Mouse (Mus musculus) CH12.LX (cell line): ENCODE results near the gene Ddn.
A peak's percentile ranks its signal among the peaks of the same experiment; 100 is the strongest.

Experiments
- BHLHE40 ChIP-seq: IDR thresholded peaks from 2 replicates; pipeline ENCODE4 v1.6.1; 2011; ENCODE audit warnings: mild to moderate bottlenecking, low read depth, low read length, improper control_type of control experiment
- CTCF ChIP-seq, 2 experiments: IDR thresholded peaks in 1 of 2; conservative IDR thresholded peaks in 1 of 2; 2 replicates each; pipeline ENCODE4 v1.5.1; 2011 to 2012; ENCODE audit warnings: low read depth in 2 of 2, low read length in 2 of 2, improper control_type of control experiment in 1 of 2, inconsistent platforms in 1 of 2, mild to moderate bottlenecking in 1 of 2, moderate library complexity in 1 of 2
- HCFC1 ChIP-seq: IDR thresholded peaks from 2 replicates; pipeline ENCODE4 v1.6.1; 2012; ENCODE audit warnings: low read depth, mild to moderate bottlenecking, inconsistent platforms, low read length, improper control_type of control experiment
- MAZ ChIP-seq: IDR thresholded peaks from 2 replicates; pipeline ENCODE4 v1.6.1; 2012; ENCODE audit warnings: low read depth, mild to moderate bottlenecking, inconsistent platforms, low read length, improper control_type of control experiment, moderate library complexity
- NRF1 ChIP-seq: IDR thresholded peaks from 2 replicates; pipeline ENCODE4 v1.6.1; 2014; ENCODE audit warnings: low read depth, mild to moderate bottlenecking, inconsistent platforms, low read length, improper control_type of control experiment, moderate library complexity
- POLR2A ChIP-seq: IDR thresholded peaks from 2 replicates; pipeline ENCODE4 v1.6.1; 2011; ENCODE audit warnings: low read depth, mild to moderate bottlenecking, improper control_type of control experiment, low read length
- SMC3 ChIP-seq: IDR thresholded peaks from 2 replicates; pipeline ENCODE4 v1.6.1; 2011; ENCODE audit warnings: low read depth, low read length, improper control_type of control experiment
- ZNF384 ChIP-seq: IDR thresholded peaks from 2 replicates; pipeline ENCODE4 v1.6.1; 2012; ENCODE audit warnings: low read depth, low read length, improper control_type of control experiment, inconsistent platforms

DNA sequence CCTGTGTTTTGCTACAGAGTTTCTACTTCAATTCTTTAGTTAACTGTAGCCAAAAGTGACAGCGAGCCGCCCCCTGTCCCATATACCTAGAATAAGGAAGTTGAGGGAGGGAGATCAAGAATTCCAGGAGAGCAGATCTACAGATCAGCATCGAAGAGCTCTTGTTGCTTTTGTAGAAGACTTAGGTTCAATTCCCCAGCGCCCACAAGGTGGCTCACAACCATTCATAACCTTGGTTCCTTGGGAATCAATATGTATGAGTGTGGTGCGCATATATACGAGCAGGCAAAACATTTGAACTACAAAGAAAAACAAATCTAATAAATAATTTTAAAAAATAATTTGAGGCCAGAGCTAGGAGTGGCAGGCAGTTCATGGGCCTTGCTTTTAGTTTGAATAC lies 28.1 kb downstream of the Ddn start:
- TF ChIP-seq CTCF (conservative IDR thresholded peaks at IDR 0.05 in 1 of 2, IDR thresholded peaks at IDR 0.05 in 1 of 2; ENCODE audit: low read depth in 2 of 2, low read length in 2 of 2) (peak in 1 of 2 experiments; percentile 58; a peak in 2 of 4 replicates), MAZ (no peak), NRF1 (no peak), POLR2A (no peak), HCFC1 (no peak), ZNF384 (no peak), SMC3 (peak; percentile 43; the same call in 1 of the 2 replicates), BHLHE40 (no peak)
